Mouse (Mus musculus): ENCODE data around the gene Ptprm. TPM values are rescaled to one million over a fixed set of nuclear protein-coding genes. Genes with fewer than 3 reads are reported as not detected.

The Ptprm gene
- polyA plus RNA-seq, 1 experiment from 2014 or later, result 18.9 TPM

DNA sequence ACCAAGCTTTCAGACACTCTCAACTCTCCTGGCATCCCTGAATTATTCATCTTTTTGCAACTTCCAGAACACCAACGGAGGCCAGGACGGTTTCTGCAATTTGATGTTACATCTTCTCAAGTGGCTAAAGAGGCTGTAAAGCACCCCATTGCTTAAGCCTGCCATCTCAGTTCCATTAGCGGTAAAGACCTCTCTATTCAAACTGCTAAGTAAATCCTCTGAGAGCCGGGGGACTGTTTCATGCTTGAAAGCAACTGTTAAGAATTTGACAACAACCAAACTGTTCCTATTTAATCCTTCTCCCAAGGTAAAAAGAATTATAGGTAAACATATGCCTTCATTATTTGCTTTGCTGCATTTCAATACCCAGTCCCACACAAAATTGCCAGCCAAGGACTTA is 51.7 kb downstream of the Ptprm start:
- Histone ChIP-seq H3K9ac (no peak overlapping the region), H3K27me3 (no peaks in the 10 kb centered on the region), H3K4me1 (peaks cover 16% of the 10 kb centered on the region; the same call in 1 of the 2 replicates), H3K4me3 (replicated peaks) (no peak overlapping the region), H3K27ac (no peak overlapping the region), H3K36me3 (0 out of 2 replicates have a peak, but pooled peaks cover 5% of the 10 kb centered on the region), H3K9me3 (replicated peaks) (no peaks in the 10 kb centered on the region), H3K4me2 (no peak overlapping the region)
- no peak for ATAC-seq (replicated peaks; ENCODE audit: low FRiP score)
- 57% methylated on average over 4 of the region's 4 CpGs for WGBS

GRCm38 (mm10) chr17:67302074-67302473 is 52.2 kb downstream of the Ptprm start:
- no peak overlapping the region for H3K27ac ChIP-seq
- H3K4me1 ChIP-seq, result peaks cover 16% of the 10 kb centered on the region; the same call in 1 of the 2 replicates
- no peaks in the 10 kb centered on the region for H3K27me3 ChIP-seq
- no peak for ATAC-seq (replicated peaks; ENCODE audit: low FRiP score)
- no peak overlapping the region for H3K9ac ChIP-seq
- H3K36me3 ChIP-seq, result 0 out of 2 replicates have a peak, but pooled peaks cover 3% of the 10 kb centered on the region
- no peak overlapping the region for H3K4me2 ChIP-seq
- H3K4me3 ChIP-seq (replicated peaks), result no peak overlapping the region
- WGBS, result 88% methylated on average over 4 of the region's 4 CpGs
- no peaks in the 10 kb centered on the region for H3K9me3 ChIP-seq (replicated peaks)

DNA sequence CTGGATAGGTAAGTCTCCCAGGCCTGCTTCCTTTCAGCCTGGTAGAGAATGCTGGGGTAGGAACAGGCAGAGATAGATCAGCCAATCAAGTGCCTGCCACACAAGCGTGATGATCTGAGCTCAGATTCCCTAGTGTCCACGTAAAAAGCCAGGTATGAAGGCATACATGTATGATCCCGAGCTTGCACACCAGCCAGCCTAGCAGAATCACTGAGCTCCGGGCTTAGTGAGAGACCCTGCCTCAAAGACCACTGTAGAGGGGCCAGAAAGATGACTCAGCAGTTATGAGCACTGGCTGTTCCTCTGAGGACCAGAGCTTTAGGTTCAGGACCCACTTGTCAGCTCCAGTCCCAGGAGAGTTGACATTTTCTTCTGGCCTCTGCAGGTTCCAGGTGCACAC is 52.9 kb downstream of the Ptprm start:
- no peaks in the 10 kb centered on the region for H3K36me3 ChIP-seq
- no peak overlapping the region for H3K4me2 ChIP-seq
- peaks cover 16% of the 10 kb centered on the region; the same call in 1 of the 2 replicates for H3K4me1 ChIP-seq
- ATAC-seq (replicated peaks; ENCODE audit: low FRiP score), result no peak
- H3K9ac ChIP-seq, result no peak overlapping the region
- no peaks in the 10 kb centered on the region for H3K27me3 ChIP-seq
- H3K9me3 ChIP-seq (replicated peaks), result no peaks in the 10 kb centered on the region
- H3K4me3 ChIP-seq (replicated peaks), result no peak overlapping the region
- WGBS, result 95% methylated on average over 4 of the region's 4 CpGs
- no peak overlapping the region for H3K27ac ChIP-seq

- H3K27ac ChIP-seq, result no peak overlapping the region
- no peaks in the 10 kb centered on the region for H3K36me3 ChIP-seq
- no peak for ATAC-seq (replicated peaks; ENCODE audit: low FRiP score)
- H3K4me1 ChIP-seq, result 0 out of 2 replicates have a peak, but pooled peaks cover 2% of the 10 kb centered on the region
- H3K4me2 ChIP-seq, result no peak overlapping the region
- 78% methylated on average over 9 of the region's 9 CpGs for WGBS
- H3K27me3 ChIP-seq, result no peaks in the 10 kb centered on the region
- H3K4me3 ChIP-seq (replicated peaks), result no peak overlapping the region
- no peak overlapping the region for H3K9ac ChIP-seq
- no peaks in the 10 kb centered on the region for H3K9me3 ChIP-seq (replicated peaks)
Observed at GRCm38 (mm10) chr17:67298269-67298798, 55.9 kb downstream of the Ptprm start.

DNA sequence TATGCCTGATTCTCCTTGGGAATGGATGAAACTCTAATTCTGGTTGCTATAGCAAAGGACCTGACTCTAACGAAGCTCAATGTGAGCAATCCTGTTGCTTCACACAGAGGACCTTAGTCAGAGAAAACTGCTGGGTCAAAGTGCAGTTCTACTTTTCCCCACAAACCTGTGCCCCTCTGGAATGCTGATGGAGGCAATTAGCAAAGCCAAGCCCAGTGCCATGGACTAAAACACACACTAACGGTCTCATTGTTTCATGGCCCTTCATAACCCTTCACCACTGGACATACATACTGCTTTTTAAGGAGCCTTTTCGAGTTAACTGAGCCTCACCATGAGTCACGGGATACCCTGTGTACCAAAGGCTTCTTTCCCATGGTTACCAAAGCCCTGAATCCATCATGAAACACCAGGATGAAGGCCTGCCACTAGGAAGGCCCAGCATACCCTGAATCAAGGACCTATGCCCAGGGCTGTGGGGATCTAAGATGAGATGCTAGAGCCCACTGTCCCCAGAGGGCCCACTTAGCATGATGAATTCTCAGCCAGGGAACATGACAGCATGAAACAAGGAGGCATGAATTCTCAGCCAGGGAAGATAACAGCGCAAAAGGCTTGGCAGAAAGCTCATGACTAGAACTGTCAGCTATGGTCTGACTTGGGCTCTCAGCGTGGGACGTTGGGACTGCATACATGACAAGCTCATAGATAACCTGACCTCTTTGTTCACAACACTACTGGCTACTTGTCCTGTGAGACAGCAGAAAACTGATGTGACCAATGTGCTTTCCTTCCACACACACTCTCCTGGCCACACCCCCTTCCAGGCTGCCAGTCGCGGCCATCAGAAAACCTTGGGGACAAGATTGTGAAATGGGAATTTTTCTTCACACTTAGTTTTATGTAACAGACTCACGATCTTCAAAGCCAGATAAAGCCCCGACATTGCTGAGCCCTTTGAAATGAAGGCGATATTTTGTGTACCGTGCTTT is 57.4 kb downstream of the Ptprm start:
- Histone ChIP-seq H3K36me3 (no peaks in the 10 kb centered on the region), H3K4me1 (0 out of 2 replicates have a peak, but pooled peaks cover 2% of the 10 kb centered on the region), H3K9ac (no peak overlapping the region), H3K9me3 (replicated peaks) (no peaks in the 10 kb centered on the region), H3K27ac (no peak overlapping the region), H3K27me3 (no peaks in the 10 kb centered on the region), H3K4me3 (replicated peaks) (no peak overlapping the region), H3K4me2 (no peak overlapping the region)
- no peak for ATAC-seq (replicated peaks; ENCODE audit: low FRiP score)
- 91% methylated on average over 13 of the region's 13 CpGs for WGBS

DNA sequence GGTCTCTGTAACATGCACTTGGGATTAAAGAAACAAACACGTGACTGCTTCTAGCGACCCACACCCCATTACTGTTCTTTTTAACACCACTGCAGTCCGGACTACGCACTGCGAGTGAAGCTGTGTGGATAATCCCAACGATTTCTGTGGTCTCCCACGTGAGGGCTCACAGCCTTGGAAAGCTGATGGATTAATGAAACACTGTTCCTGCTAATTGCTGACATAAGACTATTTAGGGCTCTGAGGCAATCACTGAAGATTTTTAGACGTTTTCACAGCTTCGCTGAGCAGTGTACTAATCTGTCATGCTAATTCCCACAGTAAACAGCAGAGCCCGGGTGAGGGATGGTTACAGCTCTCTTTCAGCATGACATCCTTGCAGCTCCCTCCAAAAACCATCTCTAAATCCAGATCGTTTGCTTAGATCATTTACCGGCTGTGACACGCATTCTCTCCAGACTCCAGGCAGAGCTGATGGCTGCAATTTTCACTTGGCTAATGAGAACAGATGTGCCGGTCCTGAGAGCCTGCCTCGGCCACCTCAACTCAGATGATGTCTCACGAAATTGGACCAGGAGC is 63.5 kb downstream of the Ptprm start:
- Histone ChIP-seq H3K4me3 (replicated peaks) (peak overlapping the region; percentile 10), H3K4me1 (peaks cover 19% of the 10 kb centered on the region), H3K36me3 (no peaks in the 10 kb centered on the region), H3K4me2 (peak overlapping the region; percentile 51), H3K27ac (no peak overlapping the region), H3K27me3 (no peaks in the 10 kb centered on the region), H3K9me3 (replicated peaks) (no peaks in the 10 kb centered on the region), H3K9ac (no peak overlapping the region)
- WGBS, result 18% methylated on average over 16 of the region's 16 CpGs
- peak; percentile 36; the same call in 1 of the 2 replicates for ATAC-seq (replicated peaks; ENCODE audit: low FRiP score)

DNA sequence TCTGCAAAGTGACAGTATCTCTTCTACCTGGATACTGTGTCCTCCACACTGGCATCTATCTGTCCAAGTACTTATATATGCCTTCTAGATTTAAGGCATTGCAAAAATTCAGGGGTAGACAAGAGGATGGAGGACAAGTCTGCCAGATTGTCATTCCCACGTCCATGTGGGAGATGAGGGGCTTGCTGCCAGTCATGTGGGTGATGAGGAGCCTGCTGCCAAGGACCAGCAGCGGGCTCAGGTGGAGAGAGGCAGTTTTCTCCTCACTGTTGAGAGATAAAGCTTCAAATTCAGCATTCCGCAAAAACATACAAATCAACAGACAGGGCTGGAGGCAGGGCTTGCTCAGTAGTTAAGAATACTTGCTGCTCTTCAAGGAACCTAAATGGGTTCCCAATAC is 66.8 kb downstream of the Ptprm start:
- ATAC-seq (replicated peaks; ENCODE audit: low FRiP score), result no peak
- no peaks in the 10 kb centered on the region for H3K36me3 ChIP-seq
- no peak overlapping the region for H3K27ac ChIP-seq
- H3K4me3 ChIP-seq (replicated peaks), result no peak overlapping the region
- H3K4me1 ChIP-seq, result peaks cover 19% of the 10 kb centered on the region
- no peaks in the 10 kb centered on the region for H3K9me3 ChIP-seq (replicated peaks)
- H3K9ac ChIP-seq, result no peak overlapping the region
- WGBS, result 77% methylated on average over 3 of the region's 3 CpGs
- no peaks in the 10 kb centered on the region for H3K27me3 ChIP-seq
- no peak overlapping the region for H3K4me2 ChIP-seq

DNA sequence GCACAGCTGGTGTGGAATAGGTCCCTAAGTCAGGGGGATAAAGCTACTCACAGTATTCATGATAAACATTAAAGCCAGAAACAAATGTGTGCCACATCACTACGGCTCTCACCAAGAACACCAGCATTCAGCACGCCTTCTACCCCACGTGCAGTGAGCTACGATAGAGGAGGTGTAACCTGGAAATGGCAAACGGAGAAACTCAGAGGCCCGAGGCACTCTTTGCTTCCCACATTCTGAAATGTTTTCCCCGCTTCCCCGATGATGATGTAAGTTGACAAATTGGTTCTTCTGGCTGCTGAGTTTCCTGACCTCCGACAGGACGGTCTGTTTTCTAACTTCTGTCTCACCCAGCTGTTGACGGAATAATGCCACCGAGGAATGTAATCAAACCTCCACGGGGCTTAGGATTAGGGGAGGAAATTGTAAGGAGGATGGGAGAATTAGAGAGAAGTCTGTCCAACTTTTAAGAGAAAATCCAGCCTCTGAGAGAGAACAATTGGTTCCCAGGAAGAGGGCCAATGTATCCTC is 72.6 kb downstream of the Ptprm start:
- Histone ChIP-seq H3K4me1 (peaks cover 10% of the 10 kb centered on the region), H3K36me3 (no peaks in the 10 kb centered on the region), H3K27ac (no peak overlapping the region), H3K27me3 (no peaks in the 10 kb centered on the region), H3K9me3 (replicated peaks) (no peaks in the 10 kb centered on the region), H3K4me2 (no peak overlapping the region), H3K9ac (no peak overlapping the region), H3K4me3 (replicated peaks) (no peak overlapping the region)
- no peak for ATAC-seq (replicated peaks; ENCODE audit: low FRiP score)
- WGBS, result 42% methylated on average over 13 of the region's 13 CpGs

- H3K27me3 ChIP-seq, result no peaks in the 10 kb centered on the region
- H3K9me3 ChIP-seq (replicated peaks), result no peaks in the 10 kb centered on the region
- H3K4me1 ChIP-seq, result peaks cover 24% of the 10 kb centered on the region
- no peak overlapping the region for H3K4me3 ChIP-seq (replicated peaks)
- WGBS, result 36% methylated on average over 13 of the region's 13 CpGs
- H3K27ac ChIP-seq, result peak overlapping the region; percentile 48
- no peaks in the 10 kb centered on the region for H3K36me3 ChIP-seq
- H3K9ac ChIP-seq, result no peak overlapping the region
- H3K4me2 ChIP-seq, result no peak overlapping the region; the same call in 1 of the 2 replicates
- ATAC-seq (replicated peaks; ENCODE audit: low FRiP score), result peak; percentile 87
Observed at GRCm38 (mm10) chr17:67277124-67277910, 76.9 kb downstream of the Ptprm start.

DNA sequence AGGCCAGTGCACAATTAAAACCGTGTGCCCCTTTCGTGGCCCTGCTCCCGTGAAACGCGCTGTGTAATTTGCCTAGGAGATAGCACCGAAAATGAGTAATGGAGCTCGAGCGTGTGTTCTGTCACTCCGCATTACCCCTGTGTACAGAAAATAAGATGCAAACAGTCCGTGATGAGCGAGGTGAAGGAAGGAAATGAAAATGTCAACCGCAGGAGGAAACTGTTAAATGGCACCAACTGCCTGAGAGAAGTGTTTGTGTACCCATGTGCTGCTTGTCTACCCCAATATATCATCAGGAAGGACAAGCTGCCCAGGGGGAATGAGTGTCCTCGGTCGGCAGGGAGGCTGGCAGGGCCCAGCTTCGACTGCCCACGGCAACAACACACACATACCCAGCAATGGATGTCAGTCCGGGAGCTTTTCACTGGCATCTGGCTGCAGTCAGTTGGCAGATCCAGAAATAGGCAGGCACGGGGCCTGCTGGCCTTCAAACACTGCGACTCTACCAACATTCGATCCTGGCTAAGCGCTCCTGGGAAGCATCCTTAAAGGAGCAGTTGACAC is 79.6 kb downstream of the Ptprm start:
- Histone ChIP-seq H3K4me3 (replicated peaks) (no peak overlapping the region), H3K4me2 (no peak overlapping the region), H3K4me1 (peaks cover 21% of the 10 kb centered on the region), H3K9ac (no peak overlapping the region), H3K27ac (0 out of 2 replicates have a peak overlapping the region, but pooled peaks have one; percentile 9), H3K36me3 (no peaks in the 10 kb centered on the region), H3K9me3 (replicated peaks) (no peaks in the 10 kb centered on the region), H3K27me3 (no peaks in the 10 kb centered on the region)
- ATAC-seq (replicated peaks; ENCODE audit: low FRiP score), result no peak
- 34% methylated on average over 21 of the region's 21 CpGs for WGBS

DNA sequence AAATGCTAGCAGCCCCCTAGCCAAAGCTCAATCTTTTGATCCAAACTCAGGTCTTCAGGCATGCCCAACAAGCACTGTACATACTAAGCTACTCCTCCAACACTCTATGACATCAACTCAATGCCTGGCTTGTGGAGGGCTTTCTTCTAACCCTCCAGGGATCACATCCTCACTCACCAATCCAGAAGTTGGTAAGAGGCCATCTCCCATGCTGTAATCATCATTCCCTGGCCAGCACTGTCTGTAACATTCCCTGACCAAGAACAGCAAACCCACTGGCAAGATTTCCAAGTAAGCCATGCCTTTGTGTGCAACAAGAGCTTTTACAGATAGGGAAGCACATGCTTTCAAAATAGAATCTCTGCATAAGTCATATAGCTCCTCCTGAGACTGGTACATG is 81.3 kb downstream of the Ptprm start:
- no peak for ATAC-seq (replicated peaks; ENCODE audit: low FRiP score)

More for the DNA sequence above, 81.3 kb downstream of the Ptprm start:
- H3K4me3 ChIP-seq (replicated peaks), result no peak overlapping the region
- no peaks in the 10 kb centered on the region for H3K36me3 ChIP-seq
- peaks cover 36% of the 10 kb centered on the region for H3K4me1 ChIP-seq
- no peak overlapping the region for H3K4me2 ChIP-seq
- H3K9ac ChIP-seq, result no peak overlapping the region
- H3K27ac ChIP-seq, result no peak overlapping the region
- no peaks in the 10 kb centered on the region for H3K27me3 ChIP-seq
- H3K9me3 ChIP-seq (replicated peaks), result no peaks in the 10 kb centered on the region
